Mouse (Mus musculus): Measurements from ENCODE around the gene Tgm7. TPM values are rescaled to one million over a fixed set of nuclear protein-coding genes. Genes with fewer than 3 reads are reported as not detected.

Tgm7 gene
- polyA plus RNA-seq, 1 experiment from 2014 or later, result not detected

GRCm38 (mm10) chr2:121061315-121061714 is 48.3 kb downstream of the Tgm7 start:
- Histone ChIP-seq H3K27ac (replicated peaks) (no peak overlapping the region), H3K9me3 (no peaks in the 10 kb centered on the region), H3K4me1 (no peaks in the 10 kb centered on the region), H3K36me3 (replicated peaks) (no peaks in the 10 kb centered on the region), H3K4me3 (no peak overlapping the region), H3K27me3 (replicated peaks; ENCODE audit: low read depth, poor library complexity, severe bottlenecking) (no peaks in the 10 kb centered on the region)
- WGBS, result 86% methylated on average over 2 of the region's 2 CpGs
- DNase-seq (ENCODE audit: low spot score), result no peak

GRCm38 (mm10) chr2:121057997-121058396 is 51.6 kb downstream of the Tgm7 start:
- Histone ChIP-seq H3K27ac (replicated peaks) (no peak overlapping the region), H3K4me1 (no peaks in the 10 kb centered on the region)

GRCm38 (mm10) chr2:121055915-121056314 is 53.7 kb downstream of the Tgm7 start:
- H3K27me3 ChIP-seq (replicated peaks; ENCODE audit: low read depth, poor library complexity, severe bottlenecking), result no peaks in the 10 kb centered on the region
- H3K27ac ChIP-seq (replicated peaks), result no peak overlapping the region
- no peaks in the 10 kb centered on the region for H3K9me3 ChIP-seq
- 87% methylated on average over 6 of the region's 6 CpGs for WGBS
- H3K36me3 ChIP-seq (replicated peaks), result no peaks in the 10 kb centered on the region
- no peaks in the 10 kb centered on the region for H3K4me1 ChIP-seq
- no peak for DNase-seq (ENCODE audit: low spot score)
- H3K4me3 ChIP-seq, result no peak overlapping the region

More at GRCm38 (mm10) chr2:121057997-121058396, 51.6 kb downstream of the Tgm7 start:
- Histone ChIP-seq H3K36me3 (replicated peaks) (no peaks in the 10 kb centered on the region), H3K27me3 (replicated peaks; ENCODE audit: low read depth, poor library complexity, severe bottlenecking) (no peaks in the 10 kb centered on the region), H3K4me3 (no peak overlapping the region), H3K9me3 (no peaks in the 10 kb centered on the region)
- 77% methylated on average over 6 of the region's 6 CpGs for WGBS
- DNase-seq (ENCODE audit: low spot score), result no peak

- H3K36me3 ChIP-seq (replicated peaks), result no peaks in the 10 kb centered on the region
- no peak for DNase-seq (ENCODE audit: low spot score)
- no peak overlapping the region for H3K4me3 ChIP-seq
- H3K4me1 ChIP-seq, result no peaks in the 10 kb centered on the region
- 81% methylated on average over 2 of the region's 2 CpGs for WGBS
- H3K9me3 ChIP-seq, result no peaks in the 10 kb centered on the region
- H3K27me3 ChIP-seq (replicated peaks; ENCODE audit: low read depth, poor library complexity, severe bottlenecking), result no peaks in the 10 kb centered on the region
- H3K27ac ChIP-seq (replicated peaks), result no peak overlapping the region
Observed at GRCm38 (mm10) chr2:121054060-121054459, 55.5 kb downstream of the Tgm7 start.

GRCm38 (mm10) chr2:121052176-121052575 is 57.4 kb downstream of the Tgm7 start:
- Histone ChIP-seq H3K27ac (replicated peaks) (no peak overlapping the region), H3K27me3 (replicated peaks; ENCODE audit: low read depth, poor library complexity, severe bottlenecking) (no peaks in the 10 kb centered on the region), H3K4me3 (no peak overlapping the region), H3K9me3 (no peaks in the 10 kb centered on the region), H3K36me3 (replicated peaks) (no peaks in the 10 kb centered on the region), H3K4me1 (no peaks in the 10 kb centered on the region)
- 91% methylated on average over 5 of the region's 5 CpGs for WGBS
- no peak for DNase-seq (ENCODE audit: low spot score)

GRCm38 (mm10) chr2:121045653-121046052 is 63.9 kb downstream of the Tgm7 start:
- DNase-seq (ENCODE audit: low spot score), result no peak
- Histone ChIP-seq H3K27ac (replicated peaks) (no peak overlapping the region), H3K36me3 (replicated peaks) (no peaks in the 10 kb centered on the region), H3K9me3 (no peaks in the 10 kb centered on the region), H3K4me1 (no peaks in the 10 kb centered on the region), H3K4me3 (no peak overlapping the region), H3K27me3 (replicated peaks; ENCODE audit: low read depth, poor library complexity, severe bottlenecking) (no peaks in the 10 kb centered on the region)
- WGBS, result 81% methylated on average over 4 of the region's 4 CpGs

Other genes starting within 250 kb of the Tgm7 start
- gene Ubr1, start 139.1 kb downstream of the Tgm7 start, polyA plus RNA-seq (2016; fragmentation: Nextera tagmentation; extraction: Ambion mirVana), result 24.5 and 27.3 TPM in 2 replicates
- gene Tmem62, start 132.8 kb downstream of the Tgm7 start, polyA plus RNA-seq (2016; fragmentation: Nextera tagmentation; extraction: Ambion mirVana), result 3.2 TPM in 2 replicates
- 34.0 and 34.2 TPM in 2 replicates for gene Ccndbp1, start 101.4 kb downstream of the Tgm7 start, polyA plus RNA-seq (2016; fragmentation: Nextera tagmentation; extraction: Ambion mirVana)
- gene Epb42, start 72.7 kb downstream of the Tgm7 start, polyA plus RNA-seq (2016; fragmentation: Nextera tagmentation; extraction: Ambion mirVana), result 5.1 and 5.3 TPM in 2 replicates
- gene Tgm5, start 24.0 kb downstream of the Tgm7 start, polyA plus RNA-seq (2016; fragmentation: Nextera tagmentation; extraction: Ambion mirVana), result not detected in 2 replicates
- 19.7 and 22.4 TPM in 2 replicates for gene Adal, start 30.6 kb upstream of the Tgm7 start, polyA plus RNA-seq (2016; fragmentation: Nextera tagmentation; extraction: Ambion mirVana)
- gene Lcmt2, start 30.9 kb upstream of the Tgm7 start, polyA plus RNA-seq (2016; fragmentation: Nextera tagmentation; extraction: Ambion mirVana), result 21.5 and 22.5 TPM in 2 replicates
- 82.1 and 87.5 TPM in 2 replicates for gene Tubgcp4, start 60.9 kb upstream of the Tgm7 start, polyA plus RNA-seq (2016; fragmentation: Nextera tagmentation; extraction: Ambion mirVana)
- gene Zscan29, start 61.3 kb upstream of the Tgm7 start, polyA plus RNA-seq (2016; fragmentation: Nextera tagmentation; extraction: Ambion mirVana), result 12.0 and 14.7 TPM in 2 replicates
- gene Trp53bp1, start 161.6 kb upstream of the Tgm7 start, polyA plus RNA-seq (2016; fragmentation: Nextera tagmentation; extraction: Ambion mirVana), result 120 and 124 TPM in 2 replicates
- gene Map1a, start 179.8 kb upstream of the Tgm7 start, polyA plus RNA-seq (2016; fragmentation: Nextera tagmentation; extraction: Ambion mirVana), result 3.4 and 4.2 TPM in 2 replicates
- 10.2 and 10.5 TPM in 2 replicates for gene Ppip5k1, start 245.6 kb upstream of the Tgm7 start, polyA plus RNA-seq (2016; fragmentation: Nextera tagmentation; extraction: Ambion mirVana)
- gene Ckmt1, start 247.9 kb upstream of the Tgm7 start, polyA plus RNA-seq (2016; fragmentation: Nextera tagmentation; extraction: Ambion mirVana), result 3.6 and 6.0 TPM in 2 replicates